Mouse (Mus musculus): Measurements from ENCODE around the gene Capn2.

DNA sequence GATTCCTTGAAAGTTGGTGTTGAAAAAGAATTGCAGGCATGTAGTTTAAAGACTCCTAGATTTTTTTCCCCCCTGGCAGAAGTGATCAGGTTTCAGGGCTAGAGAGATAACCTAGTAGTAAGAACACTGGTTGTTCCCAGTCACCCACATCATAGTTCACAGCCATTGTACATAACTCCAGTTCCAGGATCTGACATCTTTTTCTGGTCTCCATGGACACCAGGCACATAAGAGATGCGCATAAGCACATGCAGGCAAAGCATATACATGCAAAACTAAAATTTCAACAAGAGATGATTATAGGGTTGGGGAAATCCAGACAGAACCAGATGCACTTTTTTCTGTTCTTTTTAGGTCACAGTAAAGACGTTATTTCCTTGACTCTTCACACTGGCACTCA is 62.3 kb downstream of the Capn2 start:
- TF ChIP-seq EP300 (IDR thresholded peaks at IDR 0.05) (no peak), CTCF (IDR thresholded peaks at IDR 0.05) (no peak)
